Mouse (Mus musculus) heart, embryonic 11.5 days (tissue): ENCODE data around the gene Lrrc26. TPM values are rescaled to one million over a fixed set of nuclear protein-coding genes. Genes with fewer than 3 reads are reported as not detected.

ENCODE experiments used
- ATAC-seq: fragments of 200-750 bp; cut with Nextera tagmentation; replicated peaks from 2 replicates; pipeline ENCODE4 v1.8.0; 2017; ENCODE audit warnings: moderate library complexity; ENCODE audit not compliant: insufficient number of reproducible peaks, low FRiP score, low TSS enrichment
- H3K27ac ChIP-seq: fragments of 300-500 bp; sonication (generic); 2 replicates; pipeline ENCODE4 v1.5.1; 2014; ENCODE audit warnings: mild to moderate bottlenecking, low read depth, low read length
- H3K27me3 ChIP-seq: fragments of 300-500 bp; sonication (generic); 2 replicates; pipeline ENCODE4 v1.6.1; 2014; ENCODE audit warnings: mild to moderate bottlenecking, low read length, mixed read lengths; ENCODE audit not compliant: control insufficient read depth, insufficient read depth
- H3K36me3 ChIP-seq: fragments of 300-500 bp; sonication (generic); 2 replicates; pipeline ENCODE4 v1.6.1; 2014; ENCODE audit warnings: mild to moderate bottlenecking, low read length, moderate library complexity, mixed read lengths; ENCODE audit not compliant: control insufficient read depth, insufficient read depth
- H3K4me1 ChIP-seq: fragments of 300-500 bp; sonication (generic); 2 replicates; pipeline ENCODE4 v1.6.1; 2014; ENCODE audit warnings: low read length; ENCODE audit not compliant: control insufficient read depth, insufficient read depth
- H3K4me2 ChIP-seq: fragments of 300-500 bp; sonication (generic); 2 replicates; pipeline ENCODE4 v1.6.1; 2014; ENCODE audit warnings: mild to moderate bottlenecking, moderate library complexity
- H3K4me3 ChIP-seq: fragments of 300-500 bp; sonication (generic); 2 replicates; pipeline ENCODE4 v1.5.1; 2014; ENCODE audit warnings: low read depth, low read length
- H3K9ac ChIP-seq: fragments of 300-500 bp; sonication (generic); 2 replicates; pipeline ENCODE4 v1.6.1; 2014; ENCODE audit warnings: mild to moderate bottlenecking, low read depth, low read length, moderate library complexity
- H3K9me3 ChIP-seq: fragments of 300-500 bp; sonication (generic); replicated peaks from 2 replicates; pipeline ENCODE4 v1.6.1; 2016; ENCODE audit warnings: low read length; ENCODE audit not compliant: control insufficient read depth
- WGBS: fragments of 180-500 bp; shearing (Covaris S2); extraction: QIAGEN DNeasy Blood & Tissue Kit; methylation state at CpG from one replicate; pipeline ENCODE4 v1.1.7; 2014; ENCODE audit not compliant: insufficient replicate concordance; 5-methylcytosine and 5-hydroxymethylcytosine counted together
- polyA plus RNA-seq: library from polyadenylated mRNA; unstranded; fragments of >200 nt; fragmentation: Nextera tagmentation; extraction: Ambion mirVana; gene quantifications from 2 replicates; pipeline ENCODE4 v1.2.1, GENCODE M21; 2014

Lrrc26 gene
- polyA plus RNA-seq, 1 experiment from 2014 or later = not detected

GRCm38 (mm10) chr2:25338303-25338702 lies 48.6 kb downstream of the Lrrc26 start:
- Histone ChIP-seq H3K27me3 (no peaks in the 10 kb centered on the region), H3K4me1 (peaks cover 6% of the 10 kb centered on the region), H3K9me3 (no peaks in the 10 kb centered on the region), H3K4me2 (no peak overlapping the region), H3K36me3 (peaks cover 35% of the 10 kb centered on the region), H3K27ac (no peak overlapping the region), H3K9ac (no peak overlapping the region), H3K4me3 (no peak overlapping the region)
- no peak for ATAC-seq
- WGBS = 93% methylated on average over 6 of the region's 6 CpGs

Other genes with a start within 250 kb of the Lrrc26 start
- gene Nsmf, start 235.6 kb upstream of the Lrrc26 start, polyA plus RNA-seq = 32.9 and 37.7 TPM in 2 replicates
- not detected in 2 replicates for gene Entpd8, start 209.6 kb upstream of the Lrrc26 start, polyA plus RNA-seq
- gene Noxa1, start 194.8 kb upstream of the Lrrc26 start, polyA plus RNA-seq = 0.10 TPM in 1 of 2 replicates, not detected in the other
- gene Nrarp, start 109.2 kb upstream of the Lrrc26 start, polyA plus RNA-seq = 4.5 and 4.8 TPM in 2 replicates
- gene Tor4a, start 93.0 kb upstream of the Lrrc26 start, polyA plus RNA-seq = 5.9 and 8.3 TPM in 2 replicates
- gene Nelfb, start 78.4 kb upstream of the Lrrc26 start, polyA plus RNA-seq = 62.9 and 69.0 TPM in 2 replicates
- not detected in 2 replicates for gene Stpg3, start 75.3 kb upstream of the Lrrc26 start, polyA plus RNA-seq
- 0.44 TPM in 1 of 2 replicates, not detected in the other for gene Fam166a, start 71.2 kb upstream of the Lrrc26 start, polyA plus RNA-seq
- 449 and 481 TPM in 2 replicates for gene Tubb4b, start 65.2 kb upstream of the Lrrc26 start, polyA plus RNA-seq
- gene Slc34a3, start 55.6 kb upstream of the Lrrc26 start, polyA plus RNA-seq = not detected in 2 replicates
- gene Rnf224, start 53.1 kb upstream of the Lrrc26 start, polyA plus RNA-seq = 0.42 TPM in 1 of 2 replicates, not detected in the other
- gene Rnf208, start 47.7 kb upstream of the Lrrc26 start, polyA plus RNA-seq = 5.2 and 7.1 TPM in 2 replicates
- gene Cysrt1, start 47.5 kb upstream of the Lrrc26 start, polyA plus RNA-seq = not detected in 2 replicates
- gene AL732309.1, start 43.1 kb upstream of the Lrrc26 start, polyA plus RNA-seq = 2.5 and 2.9 TPM in 2 replicates
- gene Tmem203, start 34.5 kb upstream of the Lrrc26 start, polyA plus RNA-seq = 12.9 and 16.0 TPM in 2 replicates
- 3.3 TPM in 2 replicates for gene Tprn, start 27.3 kb upstream of the Lrrc26 start, polyA plus RNA-seq
- gene Ssna1, start 17.5 kb upstream of the Lrrc26 start, polyA plus RNA-seq = 156 and 175 TPM in 2 replicates
- gene Anapc2, start 17.4 kb upstream of the Lrrc26 start, polyA plus RNA-seq = 73.0 and 76.1 TPM in 2 replicates
- not detected in 2 replicates for gene Tmem210, start 1.8 kb upstream of the Lrrc26 start, polyA plus RNA-seq
- 0.96 and 1.1 TPM in 2 replicates for gene Grin1, start 29.3 kb downstream of the Lrrc26 start, polyA plus RNA-seq
- 47.9 and 68.4 TPM in 2 replicates for gene Man1b1, start 42.4 kb downstream of the Lrrc26 start, polyA plus RNA-seq
- 13.1 and 14.0 TPM in 2 replicates for gene Dpp7, start 66.4 kb downstream of the Lrrc26 start, polyA plus RNA-seq
- 10.8 and 11.2 TPM in 2 replicates for gene Uap1l1, start 75.8 kb downstream of the Lrrc26 start, polyA plus RNA-seq
- 16.0 and 18.2 TPM in 2 replicates for gene Sapcd2, start 82.4 kb downstream of the Lrrc26 start, polyA plus RNA-seq
- gene Entpd2, start 106.0 kb downstream of the Lrrc26 start, polyA plus RNA-seq = 0.18 and 0.20 TPM in 2 replicates
- gene Npdc1, start 109.4 kb downstream of the Lrrc26 start, polyA plus RNA-seq = 16.8 and 18.9 TPM in 2 replicates
- gene Fut7, start 133.4 kb downstream of the Lrrc26 start, polyA plus RNA-seq = not detected in 2 replicates
- gene Abca2, start 138.8 kb downstream of the Lrrc26 start, polyA plus RNA-seq = 2.0 and 3.4 TPM in 2 replicates
- gene Clic3, start 166.9 kb downstream of the Lrrc26 start, polyA plus RNA-seq = 0.47 and 0.83 TPM in 2 replicates
- 16.5 and 20.0 TPM in 2 replicates for gene Paxx, start 171.2 kb downstream of the Lrrc26 start, polyA plus RNA-seq
- 0.66 and 1.1 TPM in 2 replicates for gene Ptgds, start 180.1 kb downstream of the Lrrc26 start, polyA plus RNA-seq
- not detected in 2 replicates for gene Lcn12, start 204.0 kb downstream of the Lrrc26 start, polyA plus RNA-seq
- 66.7 and 78.7 TPM in 2 replicates for gene Fbxw5, start 210.8 kb downstream of the Lrrc26 start, polyA plus RNA-seq
- gene C8g, start 211.8 kb downstream of the Lrrc26 start, polyA plus RNA-seq = 3.4 and 3.7 TPM in 2 replicates